Mouse (Mus musculus) liver, embryonic 16.5 days (tissue): ENCODE results near the gene Ankle2. TPM values are rescaled to one million over a fixed set of nuclear protein-coding genes. Genes with fewer than 3 reads are reported as not detected.
A peak's percentile ranks its signal among the peaks of the same experiment; 100 is the strongest.

Experiments
- ATAC-seq: fragments of 200-750 bp; cut with Nextera tagmentation; 2 replicates; pipeline ENCODE4 v1.8.0; 2017; ENCODE audit warnings: low read depth, mild to moderate bottlenecking, moderate number of reproducible peaks, moderate library complexity
- H3K27ac ChIP-seq: fragments of 300-500 bp; sonication (generic); 2 replicates; pipeline ENCODE4 v1.5.1; 2014; ENCODE audit warnings: mild to moderate bottlenecking, low read length
- H3K27me3 ChIP-seq: fragments of 300-500 bp; sonication (generic); 2 replicates; pipeline ENCODE4 v1.6.1; 2014; ENCODE audit warnings: low read depth, low read length, mixed read lengths; ENCODE audit not compliant: control insufficient read depth, insufficient read depth
- H3K36me3 ChIP-seq: fragments of 300-500 bp; sonication (generic); 2 replicates; pipeline ENCODE4 v1.6.1; 2014; ENCODE audit warnings: mild to moderate bottlenecking; ENCODE audit not compliant: control insufficient read depth, insufficient read depth
- H3K4me1 ChIP-seq: fragments of 300-500 bp; sonication (generic); 2 replicates; pipeline ENCODE4 v1.6.1; 2014; ENCODE audit warnings: low read depth, low read length, mixed read lengths; ENCODE audit not compliant: control insufficient read depth
- H3K4me2 ChIP-seq: fragments of 300-500 bp; sonication (generic); 2 replicates; pipeline ENCODE4 v1.6.1; 2014; ENCODE audit warnings: low read depth, low read length, mixed read lengths
- H3K4me3 ChIP-seq: fragments of 300-500 bp; sonication (generic); 2 replicates; pipeline ENCODE4 v1.5.1; 2014; ENCODE audit warnings: low read depth, mild to moderate bottlenecking, low read length
- H3K9ac ChIP-seq: fragments of 300-500 bp; sonication (generic); 2 replicates; pipeline ENCODE4 v1.6.1; 2014; ENCODE audit warnings: low read depth, low read length
- H3K9me3 ChIP-seq: fragments of 300-500 bp; sonication (generic); replicated peaks from 2 replicates; pipeline ENCODE4 v1.6.1; 2016; ENCODE audit warnings: low read length; ENCODE audit not compliant: control insufficient read depth
- WGBS: fragments of 180-500 bp; shearing (Covaris S2); extraction: QIAGEN DNeasy Blood & Tissue Kit; methylation state at CpG from one replicate; pipeline ENCODE4 v1.1.7; 2014; ENCODE audit not compliant: insufficient replicate concordance; 5-methylcytosine and 5-hydroxymethylcytosine counted together
- polyA plus RNA-seq: library from polyadenylated mRNA; unstranded; fragments of >200 nt; fragmentation: Nextera tagmentation; extraction: Ambion mirVana; gene quantifications from 2 replicates; pipeline ENCODE4 v1.2.1, GENCODE M21; 2015

Gene Ankle2
- polyA plus RNA-seq, 1 experiment from 2014 or later, result 12.3 TPM

GRCm38 (mm10) chr5:110227336-110227883, 3.4 kb upstream of the Ankle2 start:
- H3K4me3 ChIP-seq, result no peak overlapping the region
- ATAC-seq, result no peak
- no peaks in the 10 kb centered on the region for H3K9me3 ChIP-seq
- H3K27ac ChIP-seq, result no peak overlapping the region
- H3K4me2 ChIP-seq, result no peak overlapping the region
- 48% methylated on average over 1 of the region's 1 CpGs for WGBS
- H3K27me3 ChIP-seq, result no peaks in the 10 kb centered on the region
- no peak overlapping the region for H3K9ac ChIP-seq
- peaks cover 13% of the 10 kb centered on the region for H3K4me1 ChIP-seq
- H3K36me3 ChIP-seq, result no peaks in the 10 kb centered on the region; the same call in 1 of the 2 replicates

- H3K4me3 ChIP-seq, result peak overlapping the region; percentile 93
- H3K4me1 ChIP-seq, result peaks cover 15% of the 10 kb centered on the region
- H3K27ac ChIP-seq, result peak overlapping the region; percentile 99
- no peaks in the 10 kb centered on the region for H3K27me3 ChIP-seq
- 7% methylated on average over 8 of the region's 8 CpGs for WGBS
- ATAC-seq, result no peak
- H3K9ac ChIP-seq, result peak overlapping the region; percentile 96
- H3K36me3 ChIP-seq, result no peaks in the 10 kb centered on the region; the same call in 1 of the 2 replicates
- no peaks in the 10 kb centered on the region for H3K9me3 ChIP-seq
- peak overlapping the region; percentile 87 for H3K4me2 ChIP-seq
These were observed 414 bp upstream of the Ankle2 start for GRCm38 (mm10) chr5:110230401-110230779.

GRCm38 (mm10) chr5:110231638-110232037, 834 bp downstream of the Ankle2 start:
- H3K9ac ChIP-seq, result peak overlapping the region; percentile 96

GRCm38 (mm10) chr5:110232346-110232745, 1.5 kb downstream of the Ankle2 start:
- H3K4me3 ChIP-seq, result peak overlapping the region; percentile 93
- 39% methylated on average over 6 of the region's 6 CpGs for WGBS
- H3K9me3 ChIP-seq, result no peaks in the 10 kb centered on the region
- H3K9ac ChIP-seq, result no peak overlapping the region
- H3K27ac ChIP-seq, result no peak overlapping the region
- peaks cover 15% of the 10 kb centered on the region for H3K4me1 ChIP-seq
- no peaks in the 10 kb centered on the region; the same call in 1 of the 2 replicates for H3K36me3 ChIP-seq
- H3K27me3 ChIP-seq, result no peaks in the 10 kb centered on the region
- ATAC-seq, result no peak
- H3K4me2 ChIP-seq, result peak overlapping the region; percentile 87

More at GRCm38 (mm10) chr5:110231638-110232037, 834 bp downstream of the Ankle2 start:
- ATAC-seq, result no peak
- 31% methylated on average over 13 of the region's 13 CpGs for WGBS
- H3K36me3 ChIP-seq, result no peaks in the 10 kb centered on the region; the same call in 1 of the 2 replicates
- peaks cover 15% of the 10 kb centered on the region for H3K4me1 ChIP-seq
- H3K27ac ChIP-seq, result peak overlapping the region; percentile 99
- no peaks in the 10 kb centered on the region for H3K27me3 ChIP-seq
- no peaks in the 10 kb centered on the region for H3K9me3 ChIP-seq
- peak overlapping the region; percentile 93 for H3K4me3 ChIP-seq
- H3K4me2 ChIP-seq, result peak overlapping the region; percentile 87

- H3K4me3 ChIP-seq, result no peak overlapping the region
- H3K27ac ChIP-seq, result no peak overlapping the region
- no peaks in the 10 kb centered on the region for H3K27me3 ChIP-seq
- H3K36me3 ChIP-seq, result peaks cover 41% of the 10 kb centered on the region
- no peaks in the 10 kb centered on the region for H3K9me3 ChIP-seq
- no peak for ATAC-seq
- 72% methylated on average over 2 of the region's 2 CpGs for WGBS
- H3K9ac ChIP-seq, result no peak overlapping the region
- H3K4me2 ChIP-seq, result no peak overlapping the region
- no peaks in the 10 kb centered on the region for H3K4me1 ChIP-seq
These were observed 13.3 kb downstream of the Ankle2 start for GRCm38 (mm10) chr5:110244091-110244490.

DNA sequence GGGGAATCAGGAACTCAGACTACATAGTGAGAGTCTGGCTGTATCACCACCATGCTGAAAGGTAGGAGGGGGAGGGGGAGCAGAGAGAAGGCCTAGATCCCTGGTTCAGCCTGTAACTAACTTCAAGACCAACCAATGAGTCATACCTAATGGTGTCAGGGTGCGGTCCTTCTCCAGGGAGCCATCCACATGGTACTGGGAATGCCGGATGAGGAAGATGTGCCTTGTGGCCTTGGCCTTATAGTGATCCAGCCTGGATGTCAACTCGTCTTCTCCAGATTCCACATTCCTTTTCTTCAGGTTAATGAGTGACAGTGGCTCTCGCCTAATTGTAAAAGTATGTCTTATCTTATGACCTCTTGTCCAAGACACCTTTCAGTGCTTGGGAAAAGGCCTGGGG, 36.1 kb downstream of the Ankle2 start:
- Histone ChIP-seq H3K27ac (no peak overlapping the region), H3K4me3 (no peak overlapping the region), H3K4me1 (peaks cover 8% of the 10 kb centered on the region), H3K9ac (no peak overlapping the region), H3K27me3 (no peaks in the 10 kb centered on the region), H3K4me2 (no peak overlapping the region), H3K36me3 (peaks cover 16% of the 10 kb centered on the region), H3K9me3 (no peaks in the 10 kb centered on the region)
- ATAC-seq, result no peak
- 82% methylated on average over 4 of the region's 4 CpGs for WGBS

DNA sequence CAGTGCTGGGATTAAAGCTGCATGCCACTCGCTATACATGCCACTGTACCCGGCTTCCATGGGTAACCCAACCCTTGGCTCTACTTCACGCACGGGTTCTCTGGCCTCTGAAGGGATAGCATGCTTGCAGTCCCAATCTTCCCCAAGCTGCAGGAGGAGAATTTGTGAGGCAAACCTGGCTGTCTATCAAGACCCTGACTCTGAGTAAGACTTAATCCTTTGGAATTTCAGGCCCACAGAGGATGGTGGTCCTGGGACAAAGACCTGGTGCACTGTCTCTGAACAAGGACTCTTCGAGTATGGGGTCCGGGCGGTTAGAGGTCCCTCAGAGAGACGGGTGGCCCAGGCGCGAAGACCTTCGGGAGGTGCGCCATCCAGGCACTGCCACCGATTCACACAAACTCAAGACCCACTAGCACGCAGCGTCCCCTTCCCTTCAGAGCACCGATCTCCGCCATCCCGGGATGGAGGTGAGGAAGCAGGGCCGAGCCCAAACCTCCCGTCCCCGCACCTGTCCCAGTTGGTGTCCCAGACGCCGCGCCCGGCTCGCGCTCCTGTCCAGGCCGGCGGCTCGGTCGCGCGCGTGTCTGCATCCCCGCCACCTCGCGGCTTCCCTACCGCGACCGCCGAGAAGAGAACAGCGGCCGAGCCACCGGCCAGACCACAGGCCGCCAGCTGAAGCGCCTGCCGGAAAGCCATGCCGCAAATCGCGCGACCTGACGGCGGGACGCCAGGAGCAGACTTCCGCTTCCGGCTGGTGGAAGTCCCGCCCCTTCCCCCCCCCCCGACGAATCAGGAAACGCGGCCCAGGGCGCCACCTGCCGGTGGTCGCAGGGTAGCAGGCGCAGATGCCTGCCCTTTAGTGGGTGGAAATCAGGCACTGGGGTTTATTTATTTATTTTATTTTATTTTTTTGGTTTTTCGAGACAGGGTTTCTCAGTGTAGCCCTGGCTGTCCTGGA, 38.6 kb downstream of the Ankle2 start, which contains the start of gene Pgam5:
TSS of gene Pgam5 (minus strand) at position 773 of the 961 bp plus-strand sequence.
- peak; percentile 89 for ATAC-seq
- Histone ChIP-seq H3K36me3 (peaks cover 15% of the 10 kb centered on the region), H3K4me3 (peak within 1 kb of the TSS; percentile 90), H3K4me2 (peak within 1 kb of the TSS; percentile 92), H3K4me1 (peaks cover 15% of the 10 kb centered on the region), H3K27me3 (no peaks in the 10 kb centered on the region), H3K9ac (peak within 1 kb of the TSS; percentile 82), H3K9me3 (no peaks in the 10 kb centered on the region), H3K27ac (peak within 1 kb of the TSS; percentile 42; the same call in 1 of the 2 replicates)
- under 1% methylated on average over 62 of the region's 66 CpGs for WGBS

GRCm38 (mm10) chr5:110270242-110270641, 39.4 kb downstream of the Ankle2 start:
- Histone ChIP-seq H3K9ac (no peak overlapping the region; the same call in 1 of the 2 replicates), H3K4me2 (no peak overlapping the region)
- no peak for ATAC-seq

More at GRCm38 (mm10) chr5:110270242-110270641, 39.4 kb downstream of the Ankle2 start:
- H3K4me3 ChIP-seq, result no peak overlapping the region
- H3K27me3 ChIP-seq, result no peaks in the 10 kb centered on the region
- H3K9me3 ChIP-seq, result no peaks in the 10 kb centered on the region
- H3K27ac ChIP-seq, result no peak overlapping the region
- H3K36me3 ChIP-seq, result peaks cover 7% of the 10 kb centered on the region
- peaks cover 20% of the 10 kb centered on the region for H3K4me1 ChIP-seq
- WGBS, result 87% methylated on average over 6 of the region's 6 CpGs
